Mouse (Mus musculus) CH12.LX (cell line): Measurements from ENCODE around the gene Pink1. TPM values are rescaled to one million over a fixed set of nuclear protein-coding genes. Genes with fewer than 3 reads are reported as not detected.

Source experiments
- DNase-seq: peaks from one replicate; pipeline ENCODE4 v3.0.0-alpha.2; 2013; ENCODE audit errors: extremely low read depth
- H3K27ac ChIP-seq: 2 replicates; pipeline ENCODE4 v1.5.1; 2012; ENCODE audit warnings: low read depth, mild to moderate bottlenecking, control low read depth, moderate library complexity; ENCODE audit not compliant: insufficient read depth
- H3K27me3 ChIP-seq: replicated peaks from 2 replicates; pipeline ENCODE3; 2012; ENCODE audit warnings: inconsistent platforms
- H3K36me3 ChIP-seq, 2 experiments: replicated peaks in 1 of 2; 2 replicates each; pipeline versions ENCODE3 to v1.6.1; 2012; ENCODE audit warnings: inconsistent platforms in 1 of 2, low read length in 1 of 2, mild to moderate bottlenecking in 1 of 2, mixed read lengths in 1 of 2, moderate library complexity in 1 of 2; ENCODE audit not compliant: control insufficient read depth in 1 of 2, insufficient read depth in 1 of 2
- H3K4me1 ChIP-seq, 2 experiments: 2 replicates each; pipeline ENCODE4 v1.6.1; 2012; ENCODE audit warnings: inconsistent platforms in 1 of 2, moderate library complexity in 1 of 2; ENCODE audit not compliant: insufficient read depth in 2 of 2, control insufficient read depth in 1 of 2
- H3K4me2 ChIP-seq: 2 replicates; pipeline ENCODE4 v1.6.1; 2012; ENCODE audit warnings: low read depth, mild to moderate bottlenecking, control low read depth; ENCODE audit not compliant: poor library complexity, insufficient read depth, severe bottlenecking
- H3K4me3 ChIP-seq, 3 experiments: fragments of 150-350 bp in 1 of 3; sonication (generic) in 1 of 3; replicated peaks in 1 of 3; 2 replicates each; pipeline versions ENCODE3 to v1.5.1; 2011 to 2012; ENCODE audit warnings: low read depth in 2 of 3, low read length in 2 of 3, mild to moderate bottlenecking in 2 of 3, moderate library complexity in 2 of 3, control low read depth in 1 of 3, improper control_type of control experiment in 1 of 3, inconsistent platforms in 1 of 3, mixed read lengths in 1 of 3; ENCODE audit not compliant: poor library complexity in 1 of 3
- H3K79me2 ChIP-seq: replicated peaks from 2 replicates; pipeline ENCODE4 v1.6.1; 2012; ENCODE audit warnings: mild to moderate bottlenecking, moderate library complexity; ENCODE audit not compliant: control insufficient read depth, poor library complexity, insufficient read depth, severe bottlenecking; ENCODE audit errors: extremely low read depth
- H3K9ac ChIP-seq: 2 replicates; pipeline ENCODE4 v1.6.1; 2012; ENCODE audit warnings: low read depth, mild to moderate bottlenecking, control low read depth, moderate library complexity; ENCODE audit not compliant: insufficient read depth
- H3K9me3 ChIP-seq: replicated peaks from 2 replicates; pipeline ENCODE3; 2012; ENCODE audit warnings: low read length, inconsistent platforms, mixed read lengths
- BHLHE40 ChIP-seq: IDR thresholded peaks from 2 replicates; pipeline ENCODE4 v1.6.1; 2011; ENCODE audit warnings: mild to moderate bottlenecking, low read depth, low read length, improper control_type of control experiment
- CHD2 ChIP-seq: IDR thresholded peaks from 2 replicates; pipeline ENCODE4 v1.6.1; 2011; ENCODE audit warnings: low read length, improper control_type of control experiment
- EP300 ChIP-seq: IDR thresholded peaks from 2 replicates; pipeline ENCODE4 v1.6.1; 2011; ENCODE audit warnings: low read length, improper control_type of control experiment
- GABPA ChIP-seq: IDR thresholded peaks from 2 replicates; pipeline ENCODE4 v1.6.1; 2012; ENCODE audit warnings: low read depth, low read length, improper control_type of control experiment, inconsistent platforms; ENCODE audit not compliant: insufficient replicate concordance
- IRF4 ChIP-seq: IDR thresholded peaks from 2 replicates; pipeline ENCODE4 v1.6.1; 2014; ENCODE audit warnings: low read depth, mild to moderate bottlenecking, inconsistent platforms, low read length, improper control_type of control experiment
- JUN ChIP-seq: IDR thresholded peaks from 2 replicates; pipeline ENCODE4 v1.6.1; 2011; ENCODE audit warnings: low read depth, mild to moderate bottlenecking, low read length, improper control_type of control experiment, moderate library complexity; ENCODE audit not compliant: insufficient read depth
- KAT2A ChIP-seq: IDR thresholded peaks from 2 replicates; pipeline ENCODE4 v1.6.1; 2012; ENCODE audit warnings: low read length, improper control_type of control experiment, inconsistent platforms; ENCODE audit not compliant: insufficient replicate concordance
- MAFK ChIP-seq: IDR thresholded peaks from 2 replicates; pipeline ENCODE4 v1.6.1; 2011; ENCODE audit warnings: low read length, improper control_type of control experiment; ENCODE audit not compliant: insufficient replicate concordance
- NRF1 ChIP-seq: IDR thresholded peaks from 2 replicates; pipeline ENCODE4 v1.6.1; 2014; ENCODE audit warnings: low read depth, mild to moderate bottlenecking, inconsistent platforms, low read length, improper control_type of control experiment, moderate library complexity
- PAX5 ChIP-seq: IDR thresholded peaks from 2 replicates; pipeline ENCODE4 v1.6.1; 2012; ENCODE audit warnings: low read length, inconsistent platforms, mixed read lengths
- POLR2A ChIP-seq: IDR thresholded peaks from 2 replicates; pipeline ENCODE4 v1.6.1; 2011; ENCODE audit warnings: low read depth, mild to moderate bottlenecking, improper control_type of control experiment, low read length
- RAD21 ChIP-seq: IDR thresholded peaks from 2 replicates; pipeline ENCODE4 v1.6.1; 2011; ENCODE audit warnings: low read depth, mild to moderate bottlenecking, low read length, improper control_type of control experiment, moderate library complexity
- RCOR1 ChIP-seq: conservative IDR thresholded peaks from 2 replicates; pipeline ENCODE4 v1.6.1; 2012; ENCODE audit warnings: low read depth, mild to moderate bottlenecking, inconsistent platforms, low read length, improper control_type of control experiment
- SIN3A ChIP-seq: IDR thresholded peaks from 2 replicates; pipeline ENCODE4 v1.6.1; 2012; ENCODE audit warnings: low read length, improper control_type of control experiment, inconsistent platforms
- TBP ChIP-seq: conservative IDR thresholded peaks from 2 replicates; pipeline ENCODE4 v1.6.1; 2011; ENCODE audit warnings: low read depth, low read length, improper control_type of control experiment
- TCF12 ChIP-seq: IDR thresholded peaks from 2 replicates; pipeline ENCODE4 v1.6.1; 2014; ENCODE audit warnings: low read depth, mild to moderate bottlenecking, inconsistent platforms, low read length, improper control_type of control experiment
- ZC3H11A ChIP-seq: IDR thresholded peaks from 2 replicates; pipeline ENCODE4 v1.6.1; 2012; ENCODE audit warnings: low read depth, mild to moderate bottlenecking, inconsistent platforms, low read length, improper control_type of control experiment
- ZMIZ1 ChIP-seq: IDR thresholded peaks from 2 replicates; pipeline ENCODE4 v1.6.1; 2012; ENCODE audit warnings: low read depth, mild to moderate bottlenecking, inconsistent platforms, low read length, improper control_type of control experiment
- ZNF384 ChIP-seq: IDR thresholded peaks from 2 replicates; pipeline ENCODE4 v1.6.1; 2012; ENCODE audit warnings: low read depth, low read length, improper control_type of control experiment, inconsistent platforms
- dilution Hi-C: fragments of 300-500 bp; cut with MboI; formaldehyde crosslinking; loops from 2 replicates; pipeline ENCODE4 v1.14.3; 2020; ENCODE audit warnings: low sequenced_read_pairs; ENCODE audit not compliant: extremely low pct_unique_long_range_greater_than_20kb, extremely low pct_ligation_motif_present
- in situ Hi-C: fragments of 300-500 bp; cut with MboI; formaldehyde crosslinking; loops from 3 replicates; pipeline ENCODE4 v1.14.3; 2019; ENCODE audit warnings: low sequenced_read_pairs, low pct_ligation_motif_present, low pct_unique_long_range_greater_than_20kb, mixed read lengths
- polyA plus RNA-seq: library from polyadenylated mRNA; unstranded; fragments of >175 nt; gene quantifications from 2 replicates; pipeline ENCODE4 v1.2.1, GENCODE M21; 2012; ENCODE audit warnings: low read depth; ENCODE audit not compliant: insufficient read length
- total RNA-seq, 2 experiments: library from RNA; depleted of rRNA; stranded (reverse); fragments of 300-350 nt in 1 of 2; fragments of >200 nt in 1 of 2; gene quantifications; 2 replicates each; pipeline ENCODE4 v1.2.3; 2012 to 2014

Pink1 gene
- total and polyA plus RNA-seq, 3 experiments = 7.1 to 10.8 (median 7.2) TPM

- no peaks in the 10 kb centered on the region for H3K79me2 ChIP-seq
- in situ Hi-C loops (loop anchor here (10.0 to 25.0 kb wide), 2 partner anchors 51 to 361 kb away; no protein-coding TSS in a partner anchor), dilution Hi-C loops (no loop called here)
- peaks cover 7% of the 10 kb centered on the region for H3K27me3 ChIP-seq
- TF ChIP-seq NRF1 = no peak
- TF ChIP-seq CHD2 = no peak
- no peak for TF ChIP-seq KAT2A
- TF ChIP-seq ZC3H11A = no peak
- no peak for TF ChIP-seq GABPA
- TF ChIP-seq SIN3A = no peak
- no peak for TF ChIP-seq IRF4
- TF ChIP-seq RAD21 = no peak
- no peak for TF ChIP-seq PAX5
- no peak for TF ChIP-seq TBP
- no peak for TF ChIP-seq ZNF384
- no peak overlapping the region for H3K4me2 ChIP-seq
- H3K9ac ChIP-seq = no peak overlapping the region
- H3K4me3 ChIP-seq = no peak overlapping the region
- H3K36me3 ChIP-seq = peaks cover 0 to 2% of the 10 kb centered on the region in 2 experiments
- peaks cover 9% of the 10 kb centered on the region for H3K9me3 ChIP-seq
- H3K27ac ChIP-seq = no peak overlapping the region
- no peak for DNase-seq
- peaks cover 0 to 6% of the 10 kb centered on the region in 2 experiments; a peak in 2 of 4 replicates for H3K4me1 ChIP-seq
Measured at GRCm38 (mm10) chr4:138323753-138324152, 2.4 kb downstream of the Pink1 start.

GRCm38 (mm10) chr4:138322692-138323091 lies 3.4 kb downstream of the Pink1 start:
- H3K4me2 ChIP-seq = no peak overlapping the region
- peaks cover 0 to 6% of the 10 kb centered on the region in 2 experiments; a peak in 2 of 4 replicates for H3K4me1 ChIP-seq
- no peak for TF ChIP-seq BHLHE40
- TF ChIP-seq RCOR1 = no peak
- no peak for TF ChIP-seq RAD21
- no peak for TF ChIP-seq PAX5
- TF ChIP-seq ZMIZ1 = no peak
- no peak for TF ChIP-seq MAFK
- TF ChIP-seq JUN = no peak
- TF ChIP-seq GABPA = no peak
- no peak for TF ChIP-seq EP300
- TF ChIP-seq KAT2A = no peak
- no peak for TF ChIP-seq TCF12
- no peak for TF ChIP-seq IRF4
- TF ChIP-seq POLR2A = no peak
- TF ChIP-seq, all 38 proteins: peak for 0
- in situ Hi-C loops = loop anchor here (10.0 to 25.0 kb wide), 2 partner anchors 52 to 360 kb away; no protein-coding TSS in a partner anchor
- Histone ChIP-seq H3K9ac (no peak overlapping the region), H3K27ac (no peak overlapping the region), H3K79me2 (no peaks in the 10 kb centered on the region), H3K27me3 (peaks cover 4% of the 10 kb centered on the region), H3K9me3 (peaks cover under 1% of the 10 kb centered on the region), H3K4me3 (no peak overlapping the region), H3K36me3 (peaks cover 0 to 6% of the 10 kb centered on the region in 2 experiments)
- no peak for DNase-seq
- dilution Hi-C loops = no loop called here
